In the genomic region with DNA sequence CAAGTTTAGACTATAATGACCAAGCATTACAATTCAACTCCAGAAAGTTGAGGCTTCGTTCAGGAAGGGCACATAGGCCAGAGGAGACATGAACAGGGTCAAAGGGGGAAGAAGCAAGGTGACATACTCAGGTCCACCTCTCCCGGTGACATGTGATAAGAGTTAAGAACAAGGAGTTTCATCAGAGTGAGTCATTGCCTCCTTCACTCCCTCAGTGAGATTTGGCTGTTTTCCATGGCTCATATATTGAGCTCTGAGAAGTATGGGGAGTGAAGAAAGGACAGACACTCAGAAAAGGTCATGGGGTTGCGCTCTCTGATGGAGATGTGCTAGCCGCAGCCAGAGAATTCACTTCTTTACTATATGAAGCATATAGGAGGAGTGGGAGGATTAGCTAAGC, we compare ENCODE assay signal across 13 mouse cellular contexts. TPM values are rescaled to one million over a fixed set of nuclear protein-coding genes. Genes with fewer than 3 reads are reported as not detected.
"Had no signal": no experiment of that assay in that cellular context is flagged by ENCODE, and none has a peak within 500 bp of the region (broad histone marks: within the 10 kb centered on the region; RNA-seq: fewer than 3 reads in every experiment).

No protein-coding gene starts in this region.

- DNase-seq: kidney, adult 18-20 months; kidney, postnatal 10 days; kidney, postnatal 4 days; right cerebral cortex, adult 18-20 months; right cerebral cortex, postnatal 25 days had no signal

- H3K4me3 ChIP-seq: layer of hippocampus, adult 2 months; limb, embryonic 15.5 days; liver, embryonic 12.5 days; midbrain, embryonic 13.5 days; myocyte; neural tube, embryonic 15.5 days had no signal

- H3K4me2 ChIP-seq: limb, embryonic 15.5 days; liver, embryonic 12.5 days; midbrain, embryonic 13.5 days; neural tube, embryonic 15.5 days had no signal

- H3K9ac ChIP-seq: limb, embryonic 15.5 days; liver, embryonic 12.5 days; midbrain, embryonic 13.5 days; neural tube, embryonic 15.5 days had no signal

- H3K27ac ChIP-seq: layer of hippocampus, adult 2 months; limb, embryonic 15.5 days; liver, embryonic 12.5 days; midbrain, embryonic 13.5 days; neural tube, embryonic 15.5 days had no signal

- H3K9me3 ChIP-seq: limb, embryonic 15.5 days; liver, embryonic 12.5 days; midbrain, embryonic 13.5 days; neural tube, embryonic 15.5 days had no signal

- ATAC-seq: inflammation-experienced regulatory T-cells, adult 6 months; liver, embryonic 12.5 days; midbrain, embryonic 13.5 days had no signal

- H3K27me3 ChIP-seq: limb, embryonic 15.5 days; liver, embryonic 12.5 days; neural tube, embryonic 15.5 days had no signal

- H3K36me3 ChIP-seq: limb, embryonic 15.5 days; liver, embryonic 12.5 days; midbrain, embryonic 13.5 days; neural tube, embryonic 15.5 days had no signal

RNA-seq across cellular contexts. Expression of a gene that starts 41.7 kb away (rescaled TPM):
- total RNA-seq: megakaryocyte-erythroid progenitor cell, adult 5-6 weeks had no signal
- polyA plus RNA-seq: inflammation-experienced regulatory T-cells, adult 6 months had no signal
